Mouse (Mus musculus) cerebellum, adult 2 months (tissue): Measurements from ENCODE around the gene Setd3.

Experiments used
- CTCF ChIP-seq: fragments of 200-500 bp; IDR thresholded peaks from 2 replicates; pipeline ENCODE4 v1.5.1; 2011; ENCODE audit warnings: low read depth, mild to moderate bottlenecking, control low read depth, low read length, moderate library complexity, borderline replicate concordance; ENCODE audit not compliant: insufficient read depth
- POLR2A ChIP-seq: fragments of 200-500 bp; IDR thresholded peaks from 2 replicates; pipeline ENCODE4 v1.6.1; 2011; ENCODE audit warnings: low read length, control low read depth, borderline replicate concordance; ENCODE audit not compliant: insufficient read depth

- TF ChIP-seq POLR2A = no peak
- no peak for TF ChIP-seq CTCF
These were observed 69.4 kb downstream of the Setd3 start for GRCm38 (mm10) chr12:108109732-108110131.
